Mouse (Mus musculus) Muller cell, postnatal 12 days (primary cell): Measurements from ENCODE around the gene Sh3pxd2b.
A peak's percentile ranks its signal among the peaks of the same experiment; 100 is the strongest.

Experiments used
- DNase-seq: peaks from one replicate; pipeline ENCODE4 v3.0.0-alpha.2; 2015; ENCODE audit errors: inconsistent ontology term

The Sh3pxd2b gene

DNA sequence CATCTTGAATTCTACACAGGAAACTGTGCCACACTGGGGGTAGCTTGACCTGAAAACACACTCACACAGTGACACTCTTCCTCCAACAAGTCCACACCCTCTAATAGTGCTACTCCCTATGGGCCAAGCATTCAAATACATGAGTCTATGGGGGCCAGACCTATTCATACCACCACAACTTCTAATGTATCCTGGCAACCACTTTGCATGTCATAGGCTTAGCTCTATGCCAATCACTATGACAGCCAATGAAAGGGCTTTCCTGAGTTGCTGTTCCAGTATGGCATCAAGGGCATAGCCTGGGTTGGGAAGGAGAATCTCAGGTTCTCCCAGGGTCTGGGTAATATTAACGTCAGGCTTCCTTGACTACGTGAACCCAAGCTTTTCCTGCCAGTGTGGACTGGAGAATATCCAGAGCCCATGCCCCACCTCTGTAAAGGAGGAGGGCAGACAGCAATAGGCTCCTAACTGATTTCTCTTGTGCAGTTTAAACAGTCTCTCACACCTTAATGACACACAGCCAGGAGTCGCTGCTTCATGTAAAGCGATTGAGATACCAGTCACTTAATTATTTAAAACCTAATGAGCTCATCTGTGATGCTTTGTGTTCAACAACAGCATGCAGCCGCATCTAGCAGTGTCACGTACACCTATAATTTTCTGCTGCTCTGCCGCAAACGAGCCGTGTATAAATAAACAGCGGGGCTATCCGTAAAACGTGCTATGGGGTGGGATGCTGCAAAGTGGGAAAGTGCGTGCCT lies 25.8 kb downstream of the Sh3pxd2b start:
- DNase-seq, result no peak

GRCm38 (mm10) chr11:32374027-32374589 lies 26.5 kb downstream of the Sh3pxd2b start:
- DNase-seq, result no peak

GRCm38 (mm10) chr11:32375104-32375535 lies 27.5 kb downstream of the Sh3pxd2b start:
- peak; percentile 43 for DNase-seq

GRCm38 (mm10) chr11:32376086-32376485 lies 28.5 kb downstream of the Sh3pxd2b start:
- peak; percentile 74 for DNase-seq

- DNase-seq, result no peak
These were observed 32.3 kb downstream of the Sh3pxd2b start for GRCm38 (mm10) chr11:32379910-32380309.

GRCm38 (mm10) chr11:32383341-32384134 lies 35.9 kb downstream of the Sh3pxd2b start:
- peak; percentile 98 for DNase-seq

DNA sequence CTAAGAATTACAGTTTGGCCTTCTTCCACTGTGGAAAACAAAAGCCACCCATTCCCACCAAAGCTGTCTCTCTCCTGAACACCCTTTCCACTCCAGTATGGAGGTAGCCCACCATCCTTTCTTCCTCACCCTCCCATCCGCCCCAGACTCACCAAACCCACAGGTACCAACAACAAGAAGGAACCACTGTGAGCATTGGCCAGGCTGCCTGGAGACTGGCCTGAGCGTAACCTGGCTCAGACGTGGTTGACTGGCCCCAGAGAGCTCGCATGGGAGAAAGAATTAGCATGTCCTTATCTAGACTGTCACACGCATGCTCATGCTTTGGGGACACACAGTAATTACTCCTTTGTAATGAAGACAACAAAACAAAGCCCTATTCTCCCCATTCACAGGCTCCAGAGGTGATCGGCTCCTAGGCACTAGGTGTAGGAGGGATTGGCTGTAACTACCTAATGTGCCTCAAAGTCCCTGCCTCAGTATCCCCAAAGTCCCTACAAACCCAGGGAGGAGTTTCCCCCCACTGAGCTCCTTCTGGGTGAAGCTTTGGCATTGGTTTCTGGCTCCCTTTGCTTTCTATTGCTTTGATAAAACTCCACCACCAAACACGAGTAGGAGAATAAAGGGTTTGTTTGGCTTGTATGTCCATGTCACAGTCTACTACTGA lies 36.6 kb downstream of the Sh3pxd2b start:
- no peak for DNase-seq

DNA sequence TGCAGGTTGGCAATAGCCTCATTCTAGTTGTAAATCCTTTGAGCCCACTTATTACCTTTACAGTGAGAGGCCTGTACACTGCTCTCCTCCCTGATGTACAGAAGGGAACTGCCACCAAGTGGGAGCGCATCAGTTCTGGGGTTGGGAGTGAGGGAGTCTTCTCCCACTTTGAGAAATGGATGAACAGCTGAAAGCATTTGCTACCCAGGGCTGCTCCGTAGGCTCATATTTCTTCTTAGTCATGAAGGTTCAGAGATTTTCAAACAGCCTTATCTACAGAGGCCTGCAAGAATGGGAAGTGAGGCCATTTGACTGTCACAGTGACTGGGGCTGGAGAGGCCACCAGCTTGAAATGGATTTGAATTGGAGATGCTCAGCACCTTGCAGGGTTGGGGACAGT lies 38.4 kb downstream of the Sh3pxd2b start:
- no peak for DNase-seq

- DNase-seq, result no peak
These were observed 40.4 kb downstream of the Sh3pxd2b start for GRCm38 (mm10) chr11:32388064-32388463.

DNA sequence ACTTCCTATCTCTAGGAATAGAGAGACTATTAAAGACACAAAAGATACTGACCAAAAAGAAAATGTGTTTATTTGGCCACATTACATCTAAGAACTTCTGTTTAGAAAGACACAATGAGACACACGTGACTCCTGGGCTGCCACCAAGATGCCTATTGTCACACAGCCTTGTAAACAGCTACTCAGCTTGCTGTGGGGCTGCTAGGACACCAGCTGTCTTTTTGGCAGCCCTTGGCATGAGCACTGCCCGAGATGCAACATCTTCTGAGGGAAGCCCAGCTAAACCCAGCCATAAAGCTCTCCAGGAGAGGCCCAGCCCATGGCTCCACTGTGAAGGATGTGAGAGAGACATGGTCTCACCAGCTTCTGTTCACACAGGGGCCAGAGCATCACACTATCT lies 45.5 kb downstream of the Sh3pxd2b start:
- no peak for DNase-seq

DNA sequence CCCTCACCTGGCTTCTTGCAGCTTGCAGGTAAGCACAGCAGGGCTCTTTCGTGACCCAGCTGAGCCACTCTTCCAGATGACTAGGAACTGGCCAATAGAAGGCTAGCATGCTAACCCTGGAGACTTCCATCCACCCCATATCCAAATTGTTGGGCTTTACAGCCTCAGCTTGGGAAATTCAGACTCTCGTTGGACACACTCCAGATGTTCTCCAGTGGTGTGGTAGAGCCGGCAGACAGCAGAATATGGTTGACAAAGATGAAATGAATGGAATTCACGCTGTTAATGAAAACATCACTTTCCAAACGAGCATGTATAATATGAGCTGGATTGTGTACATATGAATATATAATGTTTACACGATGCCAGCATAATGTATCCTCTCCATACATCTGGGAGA lies 48.2 kb downstream of the Sh3pxd2b start:
- DNase-seq, result no peak

- DNase-seq, result peak; percentile 73
These were observed 50.8 kb downstream of the Sh3pxd2b start for GRCm38 (mm10) chr11:32398446-32398845.

GRCm38 (mm10) chr11:32399261-32399660 lies 51.6 kb downstream of the Sh3pxd2b start:
- peak; percentile 38 for DNase-seq

DNA sequence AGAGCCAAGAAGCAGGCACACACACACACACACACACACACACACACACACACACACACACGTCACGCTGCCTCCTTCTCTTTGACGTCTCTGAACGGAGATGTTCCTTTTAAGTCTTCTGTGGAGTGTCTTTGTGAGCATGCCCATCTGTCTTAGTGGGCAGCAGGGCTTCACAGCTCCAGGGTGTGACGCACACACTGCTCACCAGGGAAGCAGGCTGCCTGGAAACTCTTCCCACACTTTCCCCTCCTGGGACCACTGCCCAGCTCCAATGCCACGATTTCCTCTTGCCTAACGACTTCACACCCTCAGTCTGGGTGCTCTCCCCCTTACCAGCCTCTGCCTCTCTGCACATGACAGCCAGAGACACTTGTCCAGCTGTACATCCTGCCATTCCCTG lies 55.1 kb downstream of the Sh3pxd2b start:
- DNase-seq, result peak; percentile 72

DNA sequence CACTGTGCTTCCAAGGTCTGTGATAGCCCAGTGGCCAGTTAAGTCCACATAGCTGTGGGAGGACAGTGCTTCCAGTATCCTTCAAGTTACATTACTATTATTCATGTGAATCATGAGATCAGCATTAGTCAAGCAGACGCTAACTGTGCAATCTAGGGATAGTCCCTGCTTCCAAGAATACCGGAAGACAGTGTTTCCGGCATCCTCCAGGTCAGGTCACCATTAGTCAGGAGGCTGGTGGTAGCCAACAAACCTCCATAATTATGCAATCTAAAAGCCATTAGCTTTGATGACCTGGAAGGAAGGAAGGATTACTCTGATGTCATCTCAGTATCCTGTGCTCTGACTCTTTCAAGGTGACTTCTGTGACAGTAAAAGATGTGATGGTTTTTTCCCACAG lies 57.1 kb downstream of the Sh3pxd2b start:
- DNase-seq, result no peak

DNA sequence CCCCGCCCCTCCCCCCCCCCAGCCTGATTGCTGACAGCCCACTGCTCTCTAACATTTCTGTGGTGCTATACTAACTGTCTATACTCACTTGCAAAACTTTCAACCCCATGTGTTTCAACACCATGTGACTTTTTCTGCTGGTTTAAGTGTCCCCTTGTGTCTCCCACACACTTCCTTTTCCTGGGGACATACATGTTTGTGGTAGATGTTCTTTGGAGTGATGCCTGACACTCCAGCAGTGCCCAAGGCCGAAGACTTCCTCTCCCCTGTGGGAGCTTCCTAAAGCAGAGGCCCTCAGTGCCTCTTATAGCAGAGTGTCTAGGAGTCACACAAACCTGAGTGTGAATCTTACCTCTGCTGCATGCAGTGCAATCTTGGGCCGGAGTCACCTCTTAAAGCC lies 60.2 kb downstream of the Sh3pxd2b start:
- no peak for DNase-seq

DNA sequence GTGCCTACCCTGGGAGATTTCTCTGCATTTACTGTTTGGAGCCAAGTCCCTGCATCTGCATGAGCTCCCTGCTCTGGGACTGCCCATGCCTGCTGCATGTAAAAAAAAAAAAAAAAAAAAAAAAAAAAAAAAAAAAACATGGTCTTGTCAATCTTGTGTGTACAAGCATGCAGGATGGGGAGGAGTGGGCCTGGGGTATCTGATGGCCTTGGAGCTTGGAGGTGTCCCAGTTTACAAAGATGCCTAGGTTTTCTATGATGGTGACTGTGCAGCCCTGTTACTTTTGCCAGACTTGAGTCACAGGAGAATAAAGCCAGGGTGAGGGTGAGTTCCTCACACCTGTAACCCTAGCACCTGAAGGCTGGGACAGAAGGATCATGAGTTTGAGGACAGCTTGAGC lies 61.4 kb downstream of the Sh3pxd2b start:
- no peak for DNase-seq

DNA sequence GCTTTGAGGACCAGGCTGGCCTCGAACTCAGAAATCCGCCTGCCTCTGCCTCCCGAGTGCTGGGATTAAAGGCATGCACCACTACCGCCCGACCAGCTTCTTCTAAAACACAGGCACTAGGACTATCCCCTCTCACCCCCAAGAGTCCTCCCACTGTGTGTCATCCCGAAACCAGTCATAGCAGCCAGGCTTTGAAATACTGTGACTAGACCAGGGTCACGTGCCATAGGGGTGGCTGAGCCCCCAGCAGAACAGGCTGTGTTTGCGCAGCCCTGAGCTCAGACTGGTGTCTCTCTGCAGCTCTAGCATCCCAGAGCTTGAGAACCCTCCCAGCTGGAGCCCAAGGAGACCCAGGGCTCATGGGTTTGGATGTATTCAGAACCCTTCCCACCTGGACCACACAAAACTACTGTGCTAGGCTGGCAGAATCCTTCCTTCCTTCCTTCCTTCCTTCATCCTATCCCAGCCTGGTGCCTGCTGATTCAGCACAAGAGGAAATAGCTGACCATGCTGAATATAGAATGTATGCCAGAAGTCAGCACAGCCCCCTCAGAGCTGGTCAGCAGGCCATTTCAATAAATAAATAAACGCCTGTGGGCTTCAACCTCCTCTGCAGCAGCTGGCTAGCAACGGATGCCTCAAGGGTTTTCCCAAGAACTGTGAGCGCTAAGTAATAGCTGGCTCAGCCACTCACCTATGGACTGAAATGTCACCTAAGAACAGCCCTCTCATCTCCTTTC lies 62.4 kb downstream of the Sh3pxd2b start:
- no peak for DNase-seq

DNA sequence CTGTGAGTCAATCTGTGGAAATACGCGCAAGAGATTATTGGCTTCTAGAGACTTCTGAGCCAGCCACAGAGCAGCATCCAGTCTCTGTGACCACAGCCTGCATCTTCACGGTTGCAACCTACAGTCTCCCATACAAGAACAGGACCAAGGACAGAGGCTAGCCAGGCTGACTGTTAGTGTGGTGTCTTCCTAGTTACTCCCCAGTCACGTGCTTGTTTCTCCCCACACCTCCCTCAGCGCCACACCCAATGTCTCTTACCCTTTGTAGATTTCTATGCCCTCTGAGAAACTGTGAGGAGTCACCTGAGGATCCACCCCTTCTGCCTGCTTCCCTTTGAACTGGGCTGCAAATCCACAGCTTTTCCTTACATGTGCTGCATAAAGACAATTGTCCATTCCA lies 72.4 kb downstream of the Sh3pxd2b start:
- DNase-seq, result no peak

DNA sequence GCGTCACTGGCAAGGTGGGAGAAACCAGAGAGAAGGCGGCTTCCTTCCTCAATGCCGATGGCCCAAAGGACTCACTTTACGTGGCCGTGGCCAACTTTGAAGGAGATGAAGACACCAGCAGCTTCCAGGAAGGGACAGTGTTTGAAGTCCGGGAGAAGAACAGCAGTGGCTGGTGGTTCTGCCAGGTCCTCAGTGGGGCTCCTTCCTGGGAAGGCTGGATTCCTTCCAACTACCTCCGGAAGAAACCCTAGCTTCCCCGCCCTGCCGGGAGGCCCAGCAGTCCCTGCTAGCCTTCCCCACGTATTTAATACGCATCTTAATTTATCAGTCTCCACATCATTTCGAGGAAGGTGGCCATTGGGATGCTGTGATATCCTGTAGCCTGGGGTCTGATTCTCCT lies 75.7 kb downstream of the Sh3pxd2b start:
- DNase-seq, result no peak

GRCm38 (mm10) chr11:32424600-32424999 lies 77.0 kb downstream of the Sh3pxd2b start:
- no peak for DNase-seq
